Mouse (Mus musculus): ENCODE measurements at regions not wholly inside any gene's neighbourhood (a gene's known extent, or its start where the extent isn't known, plus 50 kb on each side); places are given as distances from the start of the nearest gene placed in this dataset.
A peak's percentile ranks its signal among the peaks of the same experiment; 100 is the strongest.

DNA sequence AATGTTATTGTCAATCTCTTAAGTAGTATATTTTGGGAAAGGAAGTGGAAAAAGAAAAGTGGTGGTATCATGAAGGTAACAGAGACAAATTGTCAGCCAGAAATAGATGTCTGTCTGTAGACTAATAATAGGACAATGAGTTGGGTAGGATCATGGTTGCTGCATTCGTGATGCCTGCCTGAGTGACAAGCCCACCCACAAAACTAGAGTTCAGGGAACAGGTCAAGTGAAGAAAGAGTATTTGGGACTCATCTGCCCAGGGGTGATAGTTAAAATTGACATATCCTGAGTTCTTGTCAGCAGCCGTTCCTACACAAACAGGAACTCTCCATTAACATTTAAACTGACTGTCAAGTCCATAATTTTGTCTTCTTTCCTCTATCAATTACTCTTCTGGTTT is 1120.6 kb upstream of the Nr2f1 start:
- no peak for ATAC-seq (ENCODE audit: borderline replicate concordance, extremely low read depth, low FRiP score, low TSS enrichment)
- Histone ChIP-seq H3K4me3 (no peak overlapping the region), H3K4me2 (no peak overlapping the region), H3K27ac (no peak overlapping the region), H3K27me3 (no peaks in the 10 kb centered on the region), H3K9ac (no peak overlapping the region), H3K4me1 (no peaks in the 10 kb centered on the region), H3K9me3 (no peaks in the 10 kb centered on the region), H3K36me3 (no peaks in the 10 kb centered on the region)
- WGBS = 43% methylated on average over 2 of the region's 2 CpGs

DNA sequence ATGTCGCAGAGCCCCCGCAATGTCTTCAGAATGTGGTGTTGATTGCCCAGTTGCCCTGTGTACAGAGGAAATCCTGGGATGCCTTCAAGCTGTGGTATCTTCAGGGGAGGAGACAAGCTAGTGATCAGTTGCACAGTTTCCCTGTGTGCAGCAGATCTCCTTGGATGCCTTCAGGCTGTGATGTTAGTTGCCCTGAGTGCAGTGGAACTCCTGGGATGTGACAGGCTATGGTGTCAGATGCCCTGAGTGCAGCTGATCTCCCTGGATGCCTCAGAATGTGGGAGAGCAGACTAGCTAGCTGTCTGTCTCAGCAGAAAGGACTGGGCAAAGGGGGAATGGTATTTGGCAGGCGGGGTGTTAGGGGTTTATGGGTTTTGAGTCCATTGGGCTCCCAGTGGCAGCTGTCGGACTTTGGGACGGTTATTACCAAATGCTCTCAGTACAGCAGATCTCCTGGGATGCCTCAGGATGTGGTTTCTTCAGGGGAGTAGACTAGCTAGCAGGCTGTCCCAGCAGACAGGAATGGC is 1110.1 kb upstream of the Nr2f1 start:
- H3K4me3 ChIP-seq = no peak overlapping the region
- no peaks in the 10 kb centered on the region for H3K9me3 ChIP-seq
- no peak overlapping the region for H3K9ac ChIP-seq
- H3K4me1 ChIP-seq = no peaks in the 10 kb centered on the region
- no peak overlapping the region for H3K4me2 ChIP-seq
- H3K27me3 ChIP-seq = no peaks in the 10 kb centered on the region
- ATAC-seq (ENCODE audit: borderline replicate concordance, extremely low read depth, low FRiP score, low TSS enrichment) = no peak
- WGBS = 84% methylated on average over 5 of the region's 5 CpGs
- H3K27ac ChIP-seq = no peak overlapping the region
- H3K36me3 ChIP-seq = no peaks in the 10 kb centered on the region

DNA sequence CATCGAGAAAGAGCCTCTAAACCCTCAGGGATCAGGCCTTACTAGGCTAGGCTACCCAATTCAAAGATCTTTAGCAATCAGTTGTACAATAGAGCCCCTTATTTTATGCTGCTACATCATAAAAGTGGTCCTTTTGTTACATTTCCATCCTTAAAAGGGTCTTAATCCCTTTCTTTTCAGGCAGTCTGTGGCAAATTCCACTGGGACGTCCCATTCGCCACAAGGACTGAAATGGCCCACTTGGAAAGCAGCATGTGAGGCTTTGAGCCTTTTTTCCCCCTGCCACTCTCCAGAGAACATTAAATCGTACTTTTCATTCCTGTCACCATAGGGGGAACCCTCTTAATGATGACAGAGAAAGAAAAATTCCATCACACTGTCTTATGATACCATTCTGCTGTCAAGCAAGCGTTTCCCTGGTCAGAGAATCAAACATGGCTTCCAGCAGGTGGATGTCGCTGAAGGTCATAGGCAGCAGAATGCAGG is 1097.7 kb upstream of the Nr2f1 start:
- Histone ChIP-seq H3K4me1 (no peaks in the 10 kb centered on the region), H3K36me3 (no peaks in the 10 kb centered on the region), H3K27ac (no peak overlapping the region), H3K4me3 (no peak overlapping the region), H3K9ac (no peak overlapping the region), H3K9me3 (no peaks in the 10 kb centered on the region), H3K27me3 (no peaks in the 10 kb centered on the region), H3K4me2 (no peak overlapping the region)
- 73% methylated on average over 6 of the region's 6 CpGs for WGBS
- no peak for ATAC-seq (ENCODE audit: borderline replicate concordance, extremely low read depth, low FRiP score, low TSS enrichment)

DNA sequence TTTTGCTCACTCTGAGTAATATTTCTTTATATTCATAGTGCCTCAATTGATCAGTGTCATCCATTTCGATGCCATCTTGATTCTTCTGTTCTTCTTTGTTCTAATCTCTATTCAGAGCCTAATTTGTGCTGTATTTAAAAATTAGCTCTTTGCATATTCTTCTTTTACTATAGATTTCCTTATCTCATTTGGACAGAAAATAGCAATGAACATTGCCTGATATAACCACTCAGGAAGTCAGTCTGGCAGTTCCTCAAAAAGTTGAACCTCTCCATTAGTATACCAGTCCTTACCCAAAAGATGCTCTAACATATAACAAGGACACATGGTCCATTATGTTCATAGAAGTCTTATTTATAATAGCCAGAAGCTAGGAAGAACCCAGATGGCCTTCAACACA is 1088.5 kb upstream of the Nr2f1 start:
- WGBS = 89% methylated on average over 1 of the region's 1 CpGs
- Histone ChIP-seq H3K4me1 (no peaks in the 10 kb centered on the region), H3K4me2 (no peak overlapping the region), H3K27ac (no peak overlapping the region), H3K36me3 (no peaks in the 10 kb centered on the region), H3K9ac (no peak overlapping the region), H3K4me3 (no peak overlapping the region), H3K27me3 (no peaks in the 10 kb centered on the region), H3K9me3 (no peaks in the 10 kb centered on the region)
- no peak for ATAC-seq (ENCODE audit: borderline replicate concordance, extremely low read depth, low FRiP score, low TSS enrichment)

DNA sequence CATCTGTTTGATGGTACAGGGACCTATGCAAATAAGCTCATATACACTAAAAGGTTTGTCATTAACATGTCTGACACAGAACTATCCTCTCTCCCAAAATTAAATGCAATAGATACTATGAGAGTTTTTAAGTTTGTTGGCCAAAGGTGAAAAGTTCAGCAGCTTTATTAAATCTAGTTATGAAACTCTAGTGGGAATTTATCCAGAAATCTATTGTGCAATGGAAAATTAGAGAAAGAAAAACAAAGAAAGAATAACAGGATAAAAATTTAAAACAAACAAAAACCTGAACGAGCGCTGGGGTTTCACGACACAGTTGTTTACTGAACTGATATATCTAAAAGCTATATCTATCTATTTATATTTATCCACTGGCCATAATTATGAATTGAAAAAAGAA is 1086.6 kb upstream of the Nr2f1 start:
- no peak for ATAC-seq (ENCODE audit: borderline replicate concordance, extremely low read depth, low FRiP score, low TSS enrichment)
- WGBS = 45% methylated on average over 3 of the region's 3 CpGs
- H3K4me1 ChIP-seq = no peaks in the 10 kb centered on the region

DNA sequence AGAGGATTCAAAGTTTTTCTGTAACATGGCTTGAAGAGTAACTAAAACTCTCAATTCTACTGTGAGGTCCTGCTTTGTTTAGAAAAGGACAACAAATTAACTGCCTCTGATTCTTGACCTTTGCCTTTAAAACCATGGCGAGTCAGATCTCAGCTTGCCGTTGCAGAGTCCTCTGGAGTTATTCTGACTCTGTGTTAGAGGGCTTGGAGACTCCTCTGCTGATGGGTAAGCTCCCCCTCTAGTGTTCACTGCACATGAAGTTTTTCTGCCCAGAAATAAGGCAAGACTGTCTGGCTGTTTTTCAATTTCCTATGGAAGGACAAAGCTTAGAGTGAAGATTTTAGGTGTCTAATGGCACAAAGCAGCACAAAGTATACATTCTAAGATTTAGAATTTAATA is 1085.9 kb upstream of the Nr2f1 start:
- Histone ChIP-seq H3K27me3 (no peaks in the 10 kb centered on the region), H3K4me2 (no peak overlapping the region), H3K4me1 (no peaks in the 10 kb centered on the region), H3K9me3 (no peaks in the 10 kb centered on the region), H3K27ac (no peak overlapping the region), H3K9ac (no peak overlapping the region), H3K36me3 (no peaks in the 10 kb centered on the region), H3K4me3 (no peak overlapping the region)
- 0% methylated on average over 2 of the region's 2 CpGs for WGBS
- peak; percentile 70; the same call in 1 of the 2 replicates for ATAC-seq (ENCODE audit: borderline replicate concordance, extremely low read depth, low FRiP score, low TSS enrichment)

More for the DNA sequence above, 1086.6 kb upstream of the Nr2f1 start:
- Histone ChIP-seq H3K4me3 (no peak overlapping the region), H3K9me3 (no peaks in the 10 kb centered on the region), H3K27me3 (no peaks in the 10 kb centered on the region), H3K4me2 (no peak overlapping the region), H3K27ac (no peak overlapping the region), H3K36me3 (no peaks in the 10 kb centered on the region), H3K9ac (no peak overlapping the region)

DNA sequence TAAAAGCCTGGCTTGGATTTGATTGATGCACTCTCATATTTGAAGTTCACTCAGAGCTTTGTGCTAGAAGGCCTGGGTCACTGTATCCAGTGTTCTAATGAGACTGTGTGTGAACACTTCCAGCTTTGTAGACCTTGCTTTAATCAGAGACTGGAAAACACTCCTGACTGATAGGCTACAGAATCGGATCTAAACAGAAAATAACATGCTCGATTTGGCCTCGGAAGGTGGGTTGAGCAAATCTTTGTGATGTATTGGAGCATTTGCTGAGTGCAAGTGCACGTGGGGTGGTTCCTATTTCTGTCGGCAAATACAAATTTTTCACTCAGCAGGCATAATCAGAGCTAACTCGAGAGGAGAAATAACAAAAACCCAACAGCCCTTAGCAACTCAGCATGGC is 1078.2 kb upstream of the Nr2f1 start:
- ATAC-seq (ENCODE audit: borderline replicate concordance, extremely low read depth, low FRiP score, low TSS enrichment) = no peak
- Histone ChIP-seq H3K36me3 (no peaks in the 10 kb centered on the region), H3K27me3 (no peaks in the 10 kb centered on the region), H3K9ac (no peak overlapping the region), H3K9me3 (no peaks in the 10 kb centered on the region), H3K4me1 (no peaks in the 10 kb centered on the region), H3K4me3 (no peak overlapping the region), H3K4me2 (no peak overlapping the region), H3K27ac (no peak overlapping the region)
- 42% methylated on average over 6 of the region's 6 CpGs for WGBS

DNA sequence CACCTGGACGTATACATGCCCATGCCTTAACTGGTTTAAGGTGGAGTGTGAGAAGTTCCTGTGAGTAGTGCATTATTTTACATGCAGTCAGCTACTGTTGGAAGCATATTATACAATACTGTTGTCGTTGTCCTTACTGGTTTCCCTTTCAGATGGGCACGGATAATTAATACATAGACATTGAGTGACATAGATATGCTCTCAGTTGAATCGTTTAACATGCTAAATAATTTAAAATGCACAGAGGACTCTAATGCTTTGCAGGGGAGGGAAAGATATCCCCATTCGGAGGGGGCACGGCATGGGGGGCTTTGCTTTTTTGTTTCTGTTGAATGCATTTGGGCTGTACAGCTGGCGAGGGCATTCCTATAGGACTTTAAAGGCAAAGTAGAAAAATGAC is 1077.8 kb upstream of the Nr2f1 start:
- WGBS = 72% methylated on average over 7 of the region's 7 CpGs
- H3K9ac ChIP-seq = no peak overlapping the region

DNA sequence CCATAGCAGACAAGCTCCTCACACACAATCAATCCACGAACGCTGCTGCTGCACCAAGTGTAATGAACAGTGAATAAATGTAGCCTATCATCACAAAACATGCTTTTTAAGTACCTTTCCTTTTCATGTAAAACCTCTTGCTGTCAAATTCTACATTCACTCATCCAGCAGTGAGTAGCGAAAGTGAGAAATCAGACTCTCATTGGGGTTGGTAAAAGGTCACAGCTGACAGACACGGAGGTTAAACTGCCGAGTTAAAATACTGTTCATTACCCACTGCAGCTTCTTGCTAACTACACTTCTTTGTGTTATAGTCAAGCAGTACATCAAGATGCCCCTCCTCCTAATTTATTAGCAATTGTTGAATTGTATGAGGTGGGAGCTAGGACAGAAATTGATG is 1055.8 kb upstream of the Nr2f1 start:
- 45% methylated on average over 5 of the region's 5 CpGs for WGBS

More for the DNA sequence above, 1077.8 kb upstream of the Nr2f1 start:
- no peak overlapping the region for H3K4me2 ChIP-seq
- H3K36me3 ChIP-seq = no peaks in the 10 kb centered on the region
- no peaks in the 10 kb centered on the region for H3K27me3 ChIP-seq
- H3K9me3 ChIP-seq = no peaks in the 10 kb centered on the region
- no peak for ATAC-seq (ENCODE audit: borderline replicate concordance, extremely low read depth, low FRiP score, low TSS enrichment)
- no peak overlapping the region for H3K27ac ChIP-seq
- H3K4me3 ChIP-seq = no peak overlapping the region
- H3K4me1 ChIP-seq = no peaks in the 10 kb centered on the region

DNA sequence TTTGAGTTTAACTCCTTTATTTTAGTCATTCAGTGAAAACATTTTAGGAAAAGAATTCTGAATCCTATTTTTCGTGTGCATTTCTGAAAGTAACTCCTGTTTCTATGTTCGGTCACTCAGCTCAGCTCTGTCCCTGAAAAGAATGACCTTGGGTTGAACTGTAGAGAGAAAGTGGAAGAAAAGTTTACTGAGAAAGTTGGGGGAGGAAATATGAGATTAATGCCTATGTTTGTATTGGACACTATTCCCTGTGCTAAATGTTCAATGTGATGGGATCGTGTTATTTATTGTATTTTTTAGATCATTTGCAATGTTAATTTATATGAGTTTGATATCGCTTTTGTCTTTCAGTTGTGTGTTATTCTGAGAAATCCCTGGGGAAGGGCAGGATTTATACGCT is 1052.8 kb upstream of the Nr2f1 start:
- no peak for ATAC-seq (ENCODE audit: borderline replicate concordance, extremely low read depth, low FRiP score, low TSS enrichment)
- WGBS = 43% methylated on average over 5 of the region's 5 CpGs
- no peak overlapping the region for H3K4me3 ChIP-seq

More for the DNA sequence above, 1055.8 kb upstream of the Nr2f1 start:
- H3K4me2 ChIP-seq = no peak overlapping the region
- H3K27me3 ChIP-seq = no peaks in the 10 kb centered on the region
- H3K9ac ChIP-seq = no peak overlapping the region
- H3K9me3 ChIP-seq = no peaks in the 10 kb centered on the region
- H3K4me1 ChIP-seq = no peaks in the 10 kb centered on the region
- no peak for ATAC-seq (ENCODE audit: borderline replicate concordance, extremely low read depth, low FRiP score, low TSS enrichment)
- no peaks in the 10 kb centered on the region for H3K36me3 ChIP-seq
- no peak overlapping the region for H3K4me3 ChIP-seq
- H3K27ac ChIP-seq = no peak overlapping the region

DNA sequence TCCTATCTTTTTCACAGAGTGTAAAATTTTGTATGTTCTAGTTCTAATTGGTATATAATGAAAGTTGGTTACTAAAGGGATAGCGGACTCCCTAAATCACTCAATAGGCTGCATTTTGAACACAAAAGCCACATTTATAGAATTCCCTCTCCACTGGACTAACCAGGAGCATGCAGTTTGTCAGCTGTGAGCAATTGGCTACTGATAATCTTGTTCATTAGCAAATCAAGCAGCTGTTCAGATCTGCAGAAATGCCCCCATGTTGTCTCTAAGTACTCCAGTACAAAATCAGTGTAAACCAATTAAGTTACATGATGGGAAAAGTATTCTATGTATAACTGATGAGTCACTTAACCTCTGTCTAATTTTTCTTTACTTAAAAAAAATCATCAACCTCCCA is 1051.7 kb upstream of the Nr2f1 start:
- H3K4me2 ChIP-seq = no peak overlapping the region
- H3K27me3 ChIP-seq = no peaks in the 10 kb centered on the region
- ATAC-seq (ENCODE audit: borderline replicate concordance, extremely low read depth, low FRiP score, low TSS enrichment) = no peak
- 93% methylated on average over 1 of the region's 1 CpGs for WGBS
- no peak overlapping the region for H3K9ac ChIP-seq
- H3K4me3 ChIP-seq = no peak overlapping the region
- no peaks in the 10 kb centered on the region for H3K9me3 ChIP-seq
- H3K27ac ChIP-seq = no peak overlapping the region
- no peaks in the 10 kb centered on the region for H3K36me3 ChIP-seq
- no peaks in the 10 kb centered on the region for H3K4me1 ChIP-seq

More for the DNA sequence above, 1052.8 kb upstream of the Nr2f1 start:
- no peaks in the 10 kb centered on the region for H3K27me3 ChIP-seq
- no peak overlapping the region for H3K9ac ChIP-seq
- no peaks in the 10 kb centered on the region for H3K4me1 ChIP-seq
- no peak overlapping the region for H3K4me2 ChIP-seq
- H3K27ac ChIP-seq = no peak overlapping the region
- no peaks in the 10 kb centered on the region for H3K36me3 ChIP-seq
- no peaks in the 10 kb centered on the region for H3K9me3 ChIP-seq

Measured in lung, embryonic 15.5 days (tissue).